Mouse (Mus musculus): ENCODE data around the gene Pacsin1. TPM values are rescaled to one million over a fixed set of nuclear protein-coding genes. Genes with fewer than 3 reads are reported as not detected.

Gene Pacsin1
- polyA plus RNA-seq (2014; fragmentation: Nextera tagmentation; extraction: Ambion mirVana) = 4.7 and 5.3 TPM in 2 replicates

- H3K4me3 ChIP-seq (ENCODE audit: low read depth, low read length) = peak within 1 kb of the TSS; percentile 45
- ATAC-seq (replicated peaks; ENCODE audit: low FRiP score) = peak; percentile 71
- peak within 1 kb of the TSS; percentile 60 for H3K9ac ChIP-seq (ENCODE audit: low read length)
- peak; percentile 78 for DNase-seq (ENCODE audit: low spot score)
- peaks cover 6% of the 10 kb centered on the region for H3K4me1 ChIP-seq (replicated peaks; ENCODE audit: control insufficient read depth, insufficient read depth, low read length)
- no peaks in the 10 kb centered on the region for H3K9me3 ChIP-seq (ENCODE audit: control insufficient read depth, low read length)
- WGBS = 1% methylated on average over 59 of the region's 65 CpGs
- peak within 1 kb of the TSS; percentile 92 for H3K4me2 ChIP-seq (ENCODE audit: low read depth, low read length, severe bottlenecking)
- no peaks in the 10 kb centered on the region for H3K36me3 ChIP-seq (ENCODE audit: control insufficient read depth, insufficient read depth, low read length)
- H3K27ac ChIP-seq (ENCODE audit: low read depth, low read length) = no peak within 1 kb of the TSS
- H3K27me3 ChIP-seq (ENCODE audit: control insufficient read depth, insufficient read depth, low read length) = peaks cover 21% of the 10 kb centered on the region
Observed at GRCm38 (mm10) chr17:27655089-27656010, at the start of gene Pacsin1. Gene Pacsin1, plus strand, starts transcription at chr17:27655509.

GRCm38 (mm10) chr17:27609576-27609975 lies 45.7 kb upstream of the Pacsin1 start:
- H3K4me1 ChIP-seq (replicated peaks; ENCODE audit: control insufficient read depth, insufficient read depth, low read length) = no peaks in the 10 kb centered on the region
- 92% methylated on average over 7 of the region's 7 CpGs for WGBS
- no peak overlapping the region for H3K9ac ChIP-seq (ENCODE audit: low read length)
- H3K36me3 ChIP-seq (ENCODE audit: control insufficient read depth, insufficient read depth, low read length) = no peaks in the 10 kb centered on the region
- H3K4me2 ChIP-seq (ENCODE audit: low read depth, low read length, severe bottlenecking) = no peak overlapping the region
- H3K27me3 ChIP-seq (ENCODE audit: control insufficient read depth, insufficient read depth, low read length) = no peaks in the 10 kb centered on the region
- H3K4me3 ChIP-seq (ENCODE audit: low read depth, low read length) = no peak overlapping the region
- H3K9me3 ChIP-seq (ENCODE audit: control insufficient read depth, low read length) = no peaks in the 10 kb centered on the region
- H3K27ac ChIP-seq (ENCODE audit: low read depth, low read length) = no peak overlapping the region
- DNase-seq (ENCODE audit: low spot score) = no peak
- ATAC-seq (replicated peaks; ENCODE audit: low FRiP score) = no peak

- 90% methylated on average over 10 of the region's 10 CpGs for WGBS
Observed at GRCm38 (mm10) chr17:27610679-27611518, 44.4 kb upstream of the Pacsin1 start.

GRCm38 (mm10) chr17:27611519-27611884 lies 43.8 kb upstream of the Pacsin1 start:
- Histone ChIP-seq H3K4me3 (ENCODE audit: low read depth, low read length) (no peak overlapping the region), H3K9me3 (ENCODE audit: control insufficient read depth, low read length) (no peaks in the 10 kb centered on the region), H3K4me2 (ENCODE audit: low read depth, low read length, severe bottlenecking) (no peak overlapping the region), H3K4me1 (replicated peaks; ENCODE audit: control insufficient read depth, insufficient read depth, low read length) (no peaks in the 10 kb centered on the region), H3K36me3 (ENCODE audit: control insufficient read depth, insufficient read depth, low read length) (no peaks in the 10 kb centered on the region; the same call in 1 of the 2 replicates), H3K9ac (ENCODE audit: low read length) (no peak overlapping the region), H3K27me3 (ENCODE audit: control insufficient read depth, insufficient read depth, low read length) (no peaks in the 10 kb centered on the region), H3K27ac (ENCODE audit: low read depth, low read length) (no peak overlapping the region)
- ATAC-seq (replicated peaks; ENCODE audit: low FRiP score) = no peak
- no peak for DNase-seq (ENCODE audit: low spot score)
- WGBS = 82% methylated on average over 3 of the region's 3 CpGs

More at GRCm38 (mm10) chr17:27610679-27611518, 44.4 kb upstream of the Pacsin1 start:
- H3K36me3 ChIP-seq (ENCODE audit: control insufficient read depth, insufficient read depth, low read length) = no peaks in the 10 kb centered on the region
- no peak overlapping the region for H3K9ac ChIP-seq (ENCODE audit: low read length)
- no peak for DNase-seq (ENCODE audit: low spot score)
- no peaks in the 10 kb centered on the region for H3K4me1 ChIP-seq (replicated peaks; ENCODE audit: control insufficient read depth, insufficient read depth, low read length)
- no peak overlapping the region for H3K4me3 ChIP-seq (ENCODE audit: low read depth, low read length)
- ATAC-seq (replicated peaks; ENCODE audit: low FRiP score) = no peak
- no peak overlapping the region for H3K4me2 ChIP-seq (ENCODE audit: low read depth, low read length, severe bottlenecking)
- H3K27ac ChIP-seq (ENCODE audit: low read depth, low read length) = no peak overlapping the region
- H3K9me3 ChIP-seq (ENCODE audit: control insufficient read depth, low read length) = no peaks in the 10 kb centered on the region
- H3K27me3 ChIP-seq (ENCODE audit: control insufficient read depth, insufficient read depth, low read length) = no peaks in the 10 kb centered on the region

- no peaks in the 10 kb centered on the region for H3K27me3 ChIP-seq (ENCODE audit: control insufficient read depth, insufficient read depth, low read length)
- no peak overlapping the region for H3K4me3 ChIP-seq (ENCODE audit: low read depth, low read length)
- no peak for ATAC-seq (replicated peaks; ENCODE audit: low FRiP score)
- no peak overlapping the region for H3K4me2 ChIP-seq (ENCODE audit: low read depth, low read length, severe bottlenecking)
- no peak overlapping the region for H3K27ac ChIP-seq (ENCODE audit: low read depth, low read length)
- H3K9ac ChIP-seq (ENCODE audit: low read length) = no peak overlapping the region
- no peaks in the 10 kb centered on the region; the same call in 1 of the 2 replicates for H3K9me3 ChIP-seq (ENCODE audit: control insufficient read depth, low read length)
- no peaks in the 10 kb centered on the region; the same call in 1 of the 2 replicates for H3K36me3 ChIP-seq (ENCODE audit: control insufficient read depth, insufficient read depth, low read length)
- no peak for DNase-seq (ENCODE audit: low spot score)
- WGBS = 90% methylated on average over 5 of the region's 5 CpGs
- H3K4me1 ChIP-seq (replicated peaks; ENCODE audit: control insufficient read depth, insufficient read depth, low read length) = no peaks in the 10 kb centered on the region
Observed at GRCm38 (mm10) chr17:27611994-27612393, 43.3 kb upstream of the Pacsin1 start.

GRCm38 (mm10) chr17:27613016-27613415 lies 42.3 kb upstream of the Pacsin1 start:
- DNase-seq (ENCODE audit: low spot score) (no peak), ATAC-seq (replicated peaks; ENCODE audit: low FRiP score) (no peak)
- H3K27ac ChIP-seq (ENCODE audit: low read depth, low read length) = no peak overlapping the region
- H3K27me3 ChIP-seq (ENCODE audit: control insufficient read depth, insufficient read depth, low read length) = no peaks in the 10 kb centered on the region
- no peak overlapping the region for H3K9ac ChIP-seq (ENCODE audit: low read length)
- no peak overlapping the region for H3K4me2 ChIP-seq (ENCODE audit: low read depth, low read length, severe bottlenecking)
- peaks cover 3% of the 10 kb centered on the region; the same call in 1 of the 2 replicates for H3K36me3 ChIP-seq (ENCODE audit: control insufficient read depth, insufficient read depth, low read length)
- H3K9me3 ChIP-seq (ENCODE audit: control insufficient read depth, low read length) = peaks cover 3% of the 10 kb centered on the region; the same call in 1 of the 2 replicates
- H3K4me1 ChIP-seq (replicated peaks; ENCODE audit: control insufficient read depth, insufficient read depth, low read length) = no peaks in the 10 kb centered on the region
- 84% methylated on average over 4 of the region's 4 CpGs for WGBS
- no peak overlapping the region for H3K4me3 ChIP-seq (ENCODE audit: low read depth, low read length)

- no peaks in the 10 kb centered on the region for H3K27me3 ChIP-seq (ENCODE audit: control insufficient read depth, insufficient read depth, low read length)
- H3K4me2 ChIP-seq (ENCODE audit: low read depth, low read length, severe bottlenecking) = no peak overlapping the region
- H3K4me3 ChIP-seq (ENCODE audit: low read depth, low read length) = no peak overlapping the region
- peaks cover 4% of the 10 kb centered on the region; the same call in 1 of the 2 replicates for H3K36me3 ChIP-seq (ENCODE audit: control insufficient read depth, insufficient read depth, low read length)
- peaks cover 3% of the 10 kb centered on the region; the same call in 1 of the 2 replicates for H3K9me3 ChIP-seq (ENCODE audit: control insufficient read depth, low read length)
- no peak for DNase-seq (ENCODE audit: low spot score)
- no peak overlapping the region for H3K9ac ChIP-seq (ENCODE audit: low read length)
- ATAC-seq (replicated peaks; ENCODE audit: low FRiP score) = no peak
- 0 out of 2 replicates have a peak, but pooled peaks cover under 1% of the 10 kb centered on the region for H3K4me1 ChIP-seq (replicated peaks; ENCODE audit: control insufficient read depth, insufficient read depth, low read length)
- no peak overlapping the region for H3K27ac ChIP-seq (ENCODE audit: low read depth, low read length)
- 86% methylated on average over 7 of the region's 7 CpGs for WGBS
Observed at GRCm38 (mm10) chr17:27615388-27615787, 39.9 kb upstream of the Pacsin1 start.

GRCm38 (mm10) chr17:27621161-27621560 lies 34.1 kb upstream of the Pacsin1 start:
- DNase-seq (ENCODE audit: low spot score) (no peak), ATAC-seq (replicated peaks; ENCODE audit: low FRiP score) (no peak)
- Histone ChIP-seq H3K27ac (ENCODE audit: low read depth, low read length) (no peak overlapping the region), H3K9ac (ENCODE audit: low read length) (peak overlapping the region; percentile 100), H3K4me2 (ENCODE audit: low read depth, low read length, severe bottlenecking) (peak overlapping the region; percentile 58), H3K4me1 (replicated peaks; ENCODE audit: control insufficient read depth, insufficient read depth, low read length) (peaks cover 8% of the 10 kb centered on the region; the same call in 1 of the 2 replicates), H3K27me3 (ENCODE audit: control insufficient read depth, insufficient read depth, low read length) (no peaks in the 10 kb centered on the region), H3K36me3 (ENCODE audit: control insufficient read depth, insufficient read depth, low read length) (peaks cover 4% of the 10 kb centered on the region; the same call in 1 of the 2 replicates), H3K9me3 (ENCODE audit: control insufficient read depth, low read length) (peaks cover 3% of the 10 kb centered on the region; the same call in 1 of the 2 replicates), H3K4me3 (ENCODE audit: low read depth, low read length) (peak overlapping the region; percentile 97)
- WGBS = 45% methylated on average over 8 of the region's 8 CpGs

Measured in forebrain, embryonic 11.5 days (tissue).